Mouse (Mus musculus) embryonic facial prominence, embryonic 11.5 days (tissue): ENCODE data around the gene Rab40b. TPM values are rescaled to one million over a fixed set of nuclear protein-coding genes. Genes with fewer than 3 reads are reported as not detected.

Experiments used
- ATAC-seq: fragments of 200-750 bp; cut with Nextera tagmentation; replicated peaks from 2 replicates; pipeline ENCODE4 v1.8.0; 2017; ENCODE audit warnings: low read depth; ENCODE audit not compliant: insufficient number of reproducible peaks, low FRiP score, low TSS enrichment
- DNase-seq: peaks from one replicate; pipeline ENCODE4 v3.0.0-alpha.2; 2015; ENCODE audit warnings: low spot score
- H3K27ac ChIP-seq: fragments of 300-500 bp; sonication (generic); replicated peaks from 2 replicates; pipeline ENCODE4 v1.5.1; 2014; ENCODE audit warnings: mild to moderate bottlenecking, low read depth, low read length, control low read depth
- H3K27me3 ChIP-seq: fragments of 300-500 bp; sonication (generic); 2 replicates; pipeline ENCODE4 v1.6.1; 2014; ENCODE audit warnings: mild to moderate bottlenecking, low read length, moderate library complexity, mixed read lengths; ENCODE audit not compliant: control insufficient read depth, insufficient read depth
- H3K36me3 ChIP-seq: fragments of 300-500 bp; sonication (generic); replicated peaks from 2 replicates; pipeline ENCODE4 v1.6.1; 2014; ENCODE audit warnings: low read depth, mild to moderate bottlenecking, low read length, moderate library complexity, mixed read lengths; ENCODE audit not compliant: control insufficient read depth, insufficient read depth
- H3K4me1 ChIP-seq: fragments of 300-500 bp; sonication (generic); 2 replicates; pipeline ENCODE4 v1.6.1; 2014; ENCODE audit warnings: low read length, mixed read lengths; ENCODE audit not compliant: control insufficient read depth, insufficient read depth
- H3K4me2 ChIP-seq: fragments of 300-500 bp; sonication (generic); 2 replicates; pipeline ENCODE4 v1.6.1; 2014; ENCODE audit warnings: low read depth, mild to moderate bottlenecking, control low read depth, low read length, moderate library complexity
- H3K4me3 ChIP-seq: fragments of 300-500 bp; sonication (generic); 2 replicates; pipeline ENCODE4 v1.5.1; 2014; ENCODE audit warnings: low read depth, low read length, control low read depth
- H3K9ac ChIP-seq: fragments of 300-500 bp; sonication (generic); replicated peaks from 2 replicates; pipeline ENCODE4 v1.6.1; 2014; ENCODE audit warnings: mild to moderate bottlenecking, control low read depth, low read length
- H3K9me3 ChIP-seq: fragments of 300-500 bp; sonication (generic); replicated peaks from 2 replicates; pipeline ENCODE4 v1.6.1; 2016; ENCODE audit warnings: mild to moderate bottlenecking, low read length, inconsistent platforms, mixed read lengths; ENCODE audit not compliant: control insufficient read depth
- WGBS: fragments of 180-500 bp; shearing (Covaris S2); extraction: QIAGEN DNeasy Blood & Tissue Kit; methylation state at CpG from one replicate; pipeline ENCODE4 v1.1.7; 2014; 5-methylcytosine and 5-hydroxymethylcytosine counted together
- polyA plus RNA-seq: library from polyadenylated mRNA; unstranded; fragments of >200 nt; fragmentation: Nextera tagmentation; extraction: Ambion mirVana; gene quantifications from 2 replicates; pipeline ENCODE4 v1.2.1, GENCODE M21; 2014

Rab40b gene
- polyA plus RNA-seq, 1 experiment from 2014 or later: 4.9 TPM

DNA sequence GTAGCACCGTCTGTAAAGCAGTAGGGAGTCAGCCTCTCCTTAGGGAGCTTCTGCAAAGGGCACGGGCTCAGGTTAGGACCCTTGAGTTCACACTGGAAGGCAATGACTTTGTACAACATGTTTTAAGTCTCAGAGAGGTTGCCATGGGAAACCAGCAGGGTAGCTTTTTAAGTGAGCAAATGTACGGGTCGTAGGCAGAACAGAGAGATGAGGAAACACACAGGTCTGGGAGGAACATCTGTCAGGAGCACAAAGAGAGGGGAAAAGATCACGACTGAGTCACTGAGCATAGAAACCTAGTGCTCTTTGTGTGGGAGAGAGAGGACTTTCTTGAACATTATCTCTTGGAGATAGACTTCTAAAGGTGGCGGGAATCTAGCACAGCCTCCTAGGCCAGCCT is 7.8 kb downstream of the Rab40b start:
- Histone ChIP-seq H3K9ac (no peak overlapping the region), H3K27ac (no peak overlapping the region), H3K4me1 (no peaks in the 10 kb centered on the region), H3K27me3 (no peaks in the 10 kb centered on the region), H3K9me3 (no peaks in the 10 kb centered on the region), H3K36me3 (no peaks in the 10 kb centered on the region), H3K4me2 (no peak overlapping the region), H3K4me3 (no peak overlapping the region)
- 69% methylated on average over 6 of the region's 6 CpGs for WGBS
- ATAC-seq (no peak), DNase-seq (no peak)

DNA sequence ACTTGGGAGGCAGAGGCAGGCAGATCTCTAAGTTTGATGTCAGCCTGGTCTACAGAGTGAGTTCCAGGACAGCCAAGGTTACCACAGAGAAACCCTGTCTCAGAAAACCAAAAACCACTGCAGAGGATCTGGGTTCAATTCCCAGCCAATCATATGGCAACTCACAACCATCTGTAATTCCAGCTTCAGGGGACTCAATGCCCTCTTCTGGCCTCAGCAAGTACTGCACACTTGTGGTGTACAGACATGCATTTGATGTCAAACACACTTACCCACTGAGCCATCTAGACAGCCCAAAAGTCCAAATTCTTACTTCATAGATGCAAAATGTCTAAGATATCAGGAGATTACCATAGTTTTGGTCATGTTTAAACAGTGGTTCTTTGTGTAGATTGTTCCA is 9.4 kb downstream of the Rab40b start:
- ATAC-seq (no peak), DNase-seq (no peak)
- Histone ChIP-seq H3K4me2 (no peak overlapping the region), H3K27me3 (no peaks in the 10 kb centered on the region), H3K9ac (no peak overlapping the region), H3K4me1 (no peaks in the 10 kb centered on the region), H3K9me3 (no peaks in the 10 kb centered on the region), H3K36me3 (no peaks in the 10 kb centered on the region), H3K4me3 (no peak overlapping the region), H3K27ac (no peak overlapping the region)

DNA sequence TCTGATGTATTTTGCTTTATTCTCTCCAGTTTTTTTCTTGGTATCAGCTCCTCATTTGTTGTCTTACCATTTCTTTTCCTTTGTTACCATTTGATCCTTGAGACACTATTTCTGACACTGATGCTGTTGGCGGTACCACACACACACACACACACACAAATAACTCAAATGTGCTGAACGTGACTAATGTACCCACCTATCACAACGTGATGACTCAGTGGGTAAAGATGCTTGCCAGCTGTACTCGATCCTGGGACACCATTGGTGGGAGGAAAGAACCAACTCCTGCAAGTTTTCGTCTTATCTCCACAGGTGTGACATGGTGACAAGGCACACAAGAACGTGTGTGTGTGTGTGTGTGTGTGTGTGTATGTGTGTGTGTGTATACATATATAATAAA is 14.7 kb downstream of the Rab40b start:
- Histone ChIP-seq H3K4me3 (no peak overlapping the region), H3K9ac (no peak overlapping the region), H3K27me3 (no peaks in the 10 kb centered on the region), H3K36me3 (no peaks in the 10 kb centered on the region), H3K4me2 (no peak overlapping the region), H3K27ac (no peak overlapping the region), H3K4me1 (no peaks in the 10 kb centered on the region), H3K9me3 (no peaks in the 10 kb centered on the region)
- no peak for DNase-seq
- 70% methylated on average over 6 of the region's 6 CpGs for WGBS
- ATAC-seq: no peak

DNA sequence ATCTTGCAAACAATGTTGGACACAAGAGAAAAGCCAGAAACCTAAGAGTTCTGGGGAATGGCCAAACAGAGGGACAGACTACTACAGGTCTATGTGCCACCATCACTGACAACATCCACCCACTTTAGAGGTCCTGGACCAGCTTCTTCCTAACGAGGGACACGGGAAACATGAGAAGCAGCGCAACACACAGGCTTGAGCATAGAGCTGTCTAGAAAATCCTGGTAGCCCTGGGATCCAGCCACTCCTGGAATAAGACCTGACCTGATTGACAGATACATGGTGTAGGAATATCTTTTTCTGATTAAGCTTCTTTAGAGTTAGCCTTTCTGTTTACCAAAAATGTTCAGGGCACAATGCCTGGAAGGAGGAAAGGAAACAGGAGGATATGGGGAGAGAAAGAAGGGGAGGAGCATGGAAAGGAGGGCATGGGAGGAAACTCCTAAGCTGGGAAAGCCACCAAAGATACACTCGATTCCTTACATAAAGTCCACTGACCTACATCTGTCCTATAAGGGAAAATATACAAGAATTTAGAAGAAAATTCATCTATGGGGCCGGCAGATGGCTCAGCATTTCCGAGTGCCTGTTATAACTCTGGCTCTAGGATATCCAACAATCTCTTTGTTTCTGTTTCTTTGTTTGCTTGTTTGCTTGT is 17.6 kb downstream of the Rab40b start:
- no peak overlapping the region for H3K4me3 ChIP-seq
- no peak overlapping the region for H3K9ac ChIP-seq
- H3K27me3 ChIP-seq: no peaks in the 10 kb centered on the region
- no peaks in the 10 kb centered on the region for H3K36me3 ChIP-seq
- H3K4me1 ChIP-seq: no peaks in the 10 kb centered on the region
- no peak overlapping the region for H3K4me2 ChIP-seq
- DNase-seq (no peak), ATAC-seq (no peak)
- H3K27ac ChIP-seq: no peak overlapping the region
- no peaks in the 10 kb centered on the region for H3K9me3 ChIP-seq
- 79% methylated on average over 6 of the region's 6 CpGs for WGBS

DNA sequence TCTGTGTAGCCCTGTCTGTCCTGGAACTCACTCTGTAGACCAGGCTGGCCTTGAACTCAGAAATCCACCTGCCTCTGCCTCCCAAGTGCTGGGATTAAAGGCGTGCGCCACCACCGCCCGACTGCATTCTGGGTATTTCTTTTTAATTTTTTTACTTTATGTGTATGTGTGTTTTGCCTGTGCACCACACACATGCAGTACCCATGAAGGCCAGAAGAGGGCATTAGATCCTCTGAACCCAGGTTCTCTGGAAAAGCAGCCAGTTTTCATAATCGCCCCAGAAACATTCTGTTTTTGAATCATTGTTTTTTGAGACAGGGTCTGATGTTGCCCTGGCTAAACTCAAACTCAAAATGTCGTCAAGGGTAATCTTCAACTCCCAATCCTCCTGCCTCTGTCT is 18.4 kb downstream of the Rab40b start:
- 64% methylated on average over 6 of the region's 6 CpGs for WGBS
- Histone ChIP-seq H3K27ac (no peak overlapping the region), H3K36me3 (no peaks in the 10 kb centered on the region), H3K27me3 (no peaks in the 10 kb centered on the region), H3K4me3 (no peak overlapping the region), H3K4me1 (no peaks in the 10 kb centered on the region), H3K4me2 (no peak overlapping the region), H3K9me3 (no peaks in the 10 kb centered on the region), H3K9ac (no peak overlapping the region)
- ATAC-seq (no peak), DNase-seq (peak; percentile 55)

DNA sequence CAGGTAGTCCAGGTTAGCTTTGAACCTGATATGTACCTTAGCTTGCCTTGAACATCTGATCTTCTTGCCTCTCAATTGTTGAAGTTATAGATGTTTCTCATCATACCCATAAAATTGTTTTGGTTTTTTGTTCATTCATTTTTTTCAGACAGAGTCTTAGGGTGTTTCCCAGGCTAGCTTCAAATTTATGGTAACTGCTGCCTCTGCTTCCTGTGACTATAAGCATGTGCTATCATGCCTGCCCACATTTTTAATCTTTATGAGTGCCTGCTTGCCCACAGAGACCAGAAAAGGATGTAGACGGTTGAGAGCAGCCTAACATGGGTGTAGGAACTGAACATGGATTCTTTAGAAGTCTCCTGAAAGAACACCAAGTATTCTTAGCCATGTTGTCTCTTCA is 19.3 kb downstream of the Rab40b start:
- Histone ChIP-seq H3K4me2 (no peak overlapping the region), H3K4me3 (no peak overlapping the region), H3K4me1 (no peaks in the 10 kb centered on the region), H3K9me3 (no peaks in the 10 kb centered on the region), H3K36me3 (no peaks in the 10 kb centered on the region), H3K9ac (no peak overlapping the region), H3K27me3 (no peaks in the 10 kb centered on the region), H3K27ac (no peak overlapping the region)
- DNase-seq: no peak
- WGBS: 78% methylated on average over 1 of the region's 1 CpGs
- no peak for ATAC-seq

DNA sequence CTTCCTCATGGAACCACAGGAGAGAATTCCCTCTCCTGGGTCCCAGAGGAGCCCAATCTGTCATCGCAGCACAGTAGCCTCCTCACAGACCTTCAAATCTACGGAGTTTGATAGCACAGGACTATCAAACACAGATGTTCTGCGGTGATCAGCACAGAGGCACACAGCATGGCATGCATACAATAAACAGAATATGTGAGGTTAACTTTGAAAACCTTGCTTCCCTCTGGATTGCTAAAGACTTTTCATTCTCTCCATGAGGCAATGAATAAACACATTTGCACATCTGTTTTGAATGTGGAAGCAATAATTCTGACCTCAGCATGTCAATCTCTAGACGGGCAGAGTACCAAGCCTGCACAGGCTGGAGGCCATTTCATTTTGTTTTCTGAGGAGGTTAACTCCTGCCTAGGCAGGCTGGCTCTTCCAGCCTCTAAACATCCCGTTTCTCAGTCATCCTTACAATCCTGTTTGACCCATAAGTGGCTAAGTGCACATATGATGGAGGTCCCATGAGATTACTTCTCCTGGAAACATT is 20.8 kb downstream of the Rab40b start:
- Histone ChIP-seq H3K27ac (no peak overlapping the region), H3K9ac (no peak overlapping the region), H3K4me1 (no peaks in the 10 kb centered on the region), H3K9me3 (no peaks in the 10 kb centered on the region), H3K27me3 (no peaks in the 10 kb centered on the region), H3K4me2 (no peak overlapping the region), H3K4me3 (no peak overlapping the region), H3K36me3 (no peaks in the 10 kb centered on the region)
- WGBS: 44% methylated on average over 5 of the region's 5 CpGs
- peak; percentile 6 for DNase-seq
- ATAC-seq: no peak

DNA sequence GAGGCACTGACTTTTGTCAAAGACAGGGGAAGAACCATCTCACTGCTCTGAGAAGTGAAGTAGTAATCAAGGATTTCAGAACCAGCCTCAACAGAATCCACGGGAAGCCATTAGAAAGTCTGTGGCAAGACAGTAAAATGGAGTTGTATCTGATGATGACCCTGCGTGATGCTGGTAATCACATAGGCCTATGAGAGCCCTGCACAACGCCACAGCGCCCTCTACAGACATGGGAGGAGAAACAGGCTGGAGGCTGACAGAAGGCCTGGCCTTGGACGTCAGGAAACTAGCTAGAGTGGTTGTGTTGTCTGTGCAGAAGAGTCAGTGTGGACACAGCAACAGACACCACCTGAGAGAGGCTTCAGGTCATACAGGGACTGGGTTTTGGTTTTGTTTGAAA is 25.8 kb downstream of the Rab40b start:
- H3K36me3 ChIP-seq: no peaks in the 10 kb centered on the region
- no peaks in the 10 kb centered on the region for H3K27me3 ChIP-seq
- no peak overlapping the region for H3K4me3 ChIP-seq
- 31% methylated on average over 5 of the region's 5 CpGs for WGBS
- H3K27ac ChIP-seq: no peak overlapping the region
- ATAC-seq (no peak), DNase-seq (no peak)
- no peak overlapping the region for H3K4me2 ChIP-seq
- no peaks in the 10 kb centered on the region for H3K4me1 ChIP-seq
- H3K9ac ChIP-seq: no peak overlapping the region
- H3K9me3 ChIP-seq: no peaks in the 10 kb centered on the region
